ENCODE assay signal across 13 mouse cellular contexts in the genomic region with DNA sequence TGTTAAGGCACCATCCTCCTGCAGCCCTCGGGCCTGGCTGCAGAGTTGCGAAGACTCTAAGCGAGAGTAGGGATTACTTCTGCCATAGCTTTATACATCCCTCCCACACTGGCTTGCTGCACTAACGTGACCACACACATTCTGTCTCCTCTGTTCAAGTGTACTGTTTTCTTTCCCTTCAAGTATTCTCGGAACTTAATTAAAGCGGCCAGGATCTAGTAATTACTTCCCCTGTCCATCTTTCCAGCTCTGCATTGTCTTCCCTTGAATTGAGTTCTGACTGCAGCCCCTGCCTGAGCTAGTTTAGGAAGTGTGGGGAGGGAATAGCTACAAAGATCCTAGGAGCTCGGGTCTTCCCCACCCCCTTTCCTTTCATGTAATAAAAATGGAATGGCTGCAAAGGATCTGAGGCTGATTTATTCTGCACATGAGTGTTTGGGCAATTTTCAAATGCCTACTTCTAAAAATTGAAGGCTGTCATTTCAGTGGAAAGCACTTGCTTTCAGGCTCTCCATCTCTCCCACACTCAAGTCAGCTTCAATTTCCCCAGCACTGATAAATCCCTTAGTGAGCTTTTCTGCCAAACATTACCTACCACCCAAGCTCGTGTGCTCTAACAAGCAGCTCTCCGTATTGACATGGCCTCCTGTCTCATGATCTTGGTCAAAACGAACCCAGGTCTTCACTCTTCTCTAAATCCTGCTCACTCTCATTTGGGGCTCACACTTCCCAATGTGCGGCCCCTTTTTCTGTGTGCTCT.
DNase-seq lines count a peak whose midpoint lies in the region; ATAC-seq and TF ChIP-seq lines count a peak whose summit lies in the region.
"Had no signal": no experiment of that assay in that cellular context is flagged by ENCODE, and none has a peak within 500 bp of the region (broad histone marks: within the 10 kb centered on the region; RNA-seq: fewer than 3 reads in every experiment).

No protein-coding gene starts in this region.

- H3K9ac ChIP-seq in embryonic facial prominence, embryonic 13.5 days: no peak overlapping the region
- H3K9ac ChIP-seq in hindbrain, embryonic 13.5 days: no peak overlapping the region
- H3K9ac ChIP-seq: limb, embryonic 13.5 days had no signal

- no peak for ATAC-seq in embryonic facial prominence, embryonic 13.5 days (ENCODE audit: insufficient number of reproducible peaks, insufficient read depth, low FRiP score, low TSS enrichment, low read depth)
- ATAC-seq in hindbrain, embryonic 13.5 days (ENCODE audit: low FRiP score): no peak
- ATAC-seq: inflammation-experienced regulatory T-cells, adult 6 months had no signal

- no peak overlapping the region for H3K4me2 ChIP-seq in embryonic facial prominence, embryonic 13.5 days
- no peak overlapping the region for H3K4me2 ChIP-seq in hindbrain, embryonic 13.5 days
- H3K4me2 ChIP-seq: limb, embryonic 13.5 days had no signal

- peak overlapping the region; percentile 56 for H3K27ac ChIP-seq in layer of hippocampus, adult 2 months
- H3K27ac ChIP-seq in embryonic facial prominence, embryonic 13.5 days: peak overlapping the region; percentile 19; the same call in 1 of the 2 replicates
- peak overlapping the region; percentile 19; the same call in 1 of the 2 replicates for H3K27ac ChIP-seq in hindbrain, embryonic 13.5 days
- H3K27ac ChIP-seq: gastrocnemius, adult 2 months; limb, embryonic 13.5 days had no signal

- H3K4me1 ChIP-seq in embryonic facial prominence, embryonic 13.5 days: peaks cover 32% of the 10 kb centered on the region
- peaks cover 40% of the 10 kb centered on the region for H3K4me1 ChIP-seq in hindbrain, embryonic 13.5 days (replicated peaks)

- 34% methylated on average over 11 of the region's 11 CpGs for WGBS in embryonic facial prominence, embryonic 13.5 days
- 34% methylated on average over 11 of the region's 11 CpGs for WGBS in hindbrain, embryonic 13.5 days

- no peaks in the 10 kb centered on the region for H3K36me3 ChIP-seq in embryonic facial prominence, embryonic 13.5 days
- no peaks in the 10 kb centered on the region for H3K36me3 ChIP-seq in hindbrain, embryonic 13.5 days
- H3K36me3 ChIP-seq: limb, embryonic 13.5 days had no signal

- DNase-seq in layer of hippocampus, adult 2 months (ENCODE audit: low spot score in 2 of 2): no peak
- DNase-seq in layer of hippocampus, adult 18-20 months (ENCODE audit: low spot score in 2 of 2): no peak
- DNase-seq in retina, postnatal 1 day: peak; percentile 77
- DNase-seq in urinary bladder, adult 18-20 months (ENCODE audit: low spot score in 2 of 2): no peak
- no peak for DNase-seq in right cerebral cortex, postnatal 36 days (ENCODE audit: low spot score in 2 of 2)
- DNase-seq: cerebellum, adult 8-10 months; gastrocnemius, adult 2 months; kidney, postnatal 14 days; lung, adult 18-20 months had no signal

- TF ChIP-seq CTCF in layer of hippocampus, adult 2 months (conservative IDR thresholded peaks at IDR 0.05): no peak

- H3K27me3 ChIP-seq in embryonic facial prominence, embryonic 13.5 days: no peaks in the 10 kb centered on the region
- no peaks in the 10 kb centered on the region for H3K27me3 ChIP-seq in hindbrain, embryonic 13.5 days
- H3K27me3 ChIP-seq: limb, embryonic 13.5 days had no signal

- H3K9me3 ChIP-seq in embryonic facial prominence, embryonic 13.5 days: no peaks in the 10 kb centered on the region
- no peaks in the 10 kb centered on the region for H3K9me3 ChIP-seq in hindbrain, embryonic 13.5 days
- H3K9me3 ChIP-seq: limb, embryonic 13.5 days had no signal

- H3K4me3 ChIP-seq in layer of hippocampus, adult 2 months: no peak overlapping the region
- no peak overlapping the region for H3K4me3 ChIP-seq in embryonic facial prominence, embryonic 13.5 days
- no peak overlapping the region for H3K4me3 ChIP-seq in hindbrain, embryonic 13.5 days
- H3K4me3 ChIP-seq: gastrocnemius, adult 2 months; limb, embryonic 13.5 days had no signal
